Mouse (Mus musculus) left cerebral cortex, adult 9 months (tissue): Measurements from ENCODE around the gene Gba2.
"Not testable (repeated sequence)": the region's sequence is repeated elsewhere in the genome, so short reads cannot be mapped to it uniquely, and the experiment has no call there.

Experiments used
- DNase-seq, 2 experiments: peaks; one replicate each; pipeline ENCODE4 v3.0.0; 2022; ENCODE audit warnings: low spot score in 2 of 2

The Gba2 gene

DNA sequence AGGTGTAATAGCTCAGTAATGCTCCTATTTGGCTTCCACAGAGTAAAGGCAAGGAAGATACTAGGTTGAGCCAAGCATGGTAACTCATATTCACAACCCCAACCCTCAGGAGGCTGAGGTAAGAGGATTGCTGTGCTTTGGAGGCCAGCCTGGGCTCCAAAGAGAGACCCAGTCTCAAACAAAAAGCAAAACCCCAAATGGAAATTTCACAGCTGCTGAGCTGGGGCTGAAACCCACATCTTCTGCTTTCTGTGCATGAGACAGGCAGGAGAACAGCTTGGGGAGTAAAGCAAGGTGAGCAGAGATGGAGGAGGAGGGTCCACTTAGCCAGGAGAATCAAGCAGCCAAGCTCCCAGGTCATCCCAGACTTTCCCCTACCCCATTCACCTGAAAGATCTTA lies 24.8 kb downstream of the Gba2 start:
- no peak for DNase-seq

DNA sequence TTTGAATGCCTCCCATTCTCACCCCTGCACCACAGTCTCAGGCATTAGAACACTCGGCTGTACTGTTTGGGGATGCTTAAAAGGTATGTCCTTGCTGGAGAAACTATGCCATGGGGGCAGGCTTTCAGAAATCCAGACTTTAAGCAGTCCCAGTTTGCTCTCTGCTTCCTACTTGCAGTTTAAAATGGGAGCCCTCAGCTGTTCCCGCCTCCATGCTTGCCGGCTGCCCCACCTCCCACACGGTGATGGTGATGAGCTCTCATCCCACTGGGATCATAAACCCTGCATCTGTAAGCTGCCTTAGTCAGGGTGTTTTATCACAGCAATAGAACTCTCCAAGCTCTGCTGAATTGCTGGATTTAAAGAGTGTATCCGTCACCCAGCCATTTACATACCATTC lies 26.2 kb downstream of the Gba2 start:
- peak; percentile 68 to 72 for DNase-seq

DNA sequence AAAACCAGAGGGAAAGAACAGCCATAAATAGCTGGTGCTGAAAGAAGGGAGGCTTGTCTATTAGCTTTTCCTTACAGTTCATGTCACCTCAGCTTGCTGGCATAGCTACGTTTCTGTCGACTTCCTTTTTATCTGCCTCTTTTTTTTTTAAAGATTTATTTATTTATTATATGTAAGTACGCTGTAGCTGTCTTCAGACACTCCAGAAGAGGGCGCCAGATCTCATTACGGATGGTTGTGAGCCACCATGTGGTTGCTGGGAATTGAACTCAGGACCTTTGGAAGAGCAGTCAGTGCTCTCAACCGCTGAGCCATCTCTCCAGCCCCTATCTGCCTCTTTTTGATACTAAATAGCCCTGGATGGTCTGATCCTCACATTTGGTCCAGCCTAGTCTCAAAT lies 26.8 kb downstream of the Gba2 start:
- not testable (repeated sequence) for DNase-seq

DNA sequence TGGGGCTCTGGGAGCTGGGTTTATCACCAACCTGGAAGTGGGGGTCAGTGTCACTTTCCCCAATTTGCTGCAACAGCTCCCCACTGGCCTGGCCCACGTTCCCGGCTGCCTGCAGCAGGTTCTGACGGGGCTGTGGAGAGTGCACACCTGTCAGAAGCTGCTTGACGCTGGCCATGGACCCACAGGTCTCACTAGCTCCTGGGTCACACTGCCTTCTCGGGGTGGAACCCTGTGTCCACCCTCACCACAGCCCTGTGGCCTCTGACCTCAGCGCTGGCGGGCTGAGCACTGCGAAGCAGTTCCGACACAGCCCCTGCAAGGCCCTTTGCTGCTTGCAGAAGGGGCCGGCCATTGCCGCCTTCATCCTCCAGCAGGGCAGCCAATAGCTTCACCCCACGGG lies 29.6 kb downstream of the Gba2 start:
- no peak for DNase-seq

DNA sequence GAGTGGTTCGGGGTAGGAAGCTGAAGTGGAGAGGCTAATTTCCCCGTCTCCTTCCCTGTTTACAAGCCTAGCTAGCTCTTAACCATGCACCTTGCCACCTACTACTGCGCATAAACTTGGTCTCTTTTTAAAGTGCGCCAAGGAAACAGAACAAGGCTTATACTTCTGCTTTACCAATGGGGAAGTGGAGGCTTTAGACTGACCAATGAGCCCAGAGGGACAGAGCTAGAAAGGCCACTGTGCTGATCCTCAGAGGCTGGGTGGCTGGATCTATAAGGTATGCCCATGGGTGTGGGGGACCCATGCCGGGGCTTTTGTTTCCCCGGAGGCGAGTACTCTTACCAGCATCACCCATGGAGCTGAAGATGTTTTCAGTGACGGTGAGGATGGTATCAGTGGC lies 31.5 kb downstream of the Gba2 start:
- no peak for DNase-seq

DNA sequence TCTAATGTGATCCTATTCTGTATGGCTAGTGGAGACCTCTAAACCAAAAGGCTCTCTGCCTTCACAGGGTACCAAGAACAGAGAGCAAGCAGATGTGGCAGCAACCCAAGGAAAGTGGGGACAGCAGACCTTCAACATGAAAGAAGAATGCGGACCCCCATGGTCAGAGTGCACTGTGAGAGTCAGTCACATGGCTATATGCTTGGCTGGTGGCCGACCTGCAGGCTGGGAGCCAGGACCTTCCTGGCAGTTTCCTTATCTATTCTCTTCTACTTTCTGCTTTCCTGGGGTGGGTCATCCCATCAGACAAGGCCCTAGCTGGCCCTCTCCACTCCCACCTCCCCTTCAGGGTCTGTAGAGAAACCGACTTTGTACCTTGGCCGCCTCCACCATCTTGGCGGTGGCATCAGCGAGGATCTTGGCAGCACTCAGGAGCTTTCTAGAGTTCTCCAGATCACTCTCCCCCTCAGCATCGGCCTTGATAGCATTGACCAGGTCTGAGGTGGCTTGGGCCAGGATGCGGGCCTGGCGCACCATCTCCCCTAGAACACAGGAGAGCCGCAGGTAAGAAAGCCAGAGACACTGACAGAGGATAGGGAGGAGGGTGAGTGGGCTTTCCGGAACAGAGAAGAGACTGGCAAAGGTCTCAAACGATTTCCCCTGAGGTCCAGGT lies 32.2 kb downstream of the Gba2 start:
- no peak for DNase-seq

DNA sequence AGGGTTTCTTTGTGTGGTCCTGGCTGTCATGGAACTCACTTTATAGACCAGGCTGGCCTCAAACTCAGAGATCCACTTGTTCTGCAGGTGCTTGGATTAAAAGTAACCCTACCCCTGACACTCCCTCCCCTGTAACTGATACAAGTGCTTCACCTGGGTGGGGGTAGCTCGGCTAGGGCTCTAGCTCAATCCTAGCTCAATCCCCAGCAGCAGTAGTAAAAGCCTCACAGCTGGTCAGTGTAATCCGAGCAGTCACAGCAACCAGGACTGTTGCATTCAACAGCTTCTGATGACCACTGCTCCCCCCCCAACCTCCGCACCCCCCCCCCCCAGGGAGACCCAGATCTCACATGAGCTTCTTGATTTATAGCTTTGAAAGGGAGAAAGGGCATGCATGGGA lies 36.6 kb downstream of the Gba2 start:
- DNase-seq = no peak

DNA sequence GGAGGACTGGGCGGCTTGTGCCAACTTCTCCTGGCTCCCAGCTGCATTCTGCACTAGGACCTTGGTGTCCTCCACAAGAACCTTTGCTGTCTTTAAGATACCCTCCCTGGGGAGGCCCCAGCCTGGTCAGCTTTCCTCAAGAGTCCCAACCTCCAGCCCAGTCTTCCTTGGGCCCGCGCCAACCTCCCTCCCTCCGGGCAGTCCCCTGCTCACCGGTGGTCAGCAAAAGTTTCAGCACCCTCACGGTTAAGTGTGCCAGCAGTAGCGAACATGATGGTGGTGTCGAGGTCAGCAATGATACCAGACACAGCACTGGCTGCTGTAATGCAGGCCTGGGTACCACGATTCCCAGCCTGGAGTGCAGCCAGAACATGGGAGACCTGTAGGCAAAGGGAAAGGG lies 42.6 kb downstream of the Gba2 start:
- DNase-seq = no peak

DNA sequence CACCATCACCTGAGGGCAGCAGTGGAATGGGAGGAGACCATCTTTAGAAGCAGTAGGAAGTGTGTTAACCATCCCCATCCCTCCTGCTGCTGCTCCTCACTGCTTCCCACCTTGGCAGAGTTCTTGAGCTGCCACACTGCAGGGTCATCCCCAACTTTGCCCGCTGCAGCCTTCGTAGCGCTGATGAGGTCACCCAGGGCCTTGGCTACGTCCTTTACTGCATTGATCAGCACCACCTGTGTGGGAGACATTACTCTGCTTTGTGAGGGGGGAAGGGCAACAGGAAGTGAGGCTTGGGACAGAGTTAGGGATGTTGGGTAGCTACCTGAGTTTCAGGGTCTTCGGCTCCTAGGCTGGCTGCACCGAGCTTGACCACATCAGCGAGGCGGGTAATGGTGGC lies 43.0 kb downstream of the Gba2 start:
- DNase-seq = no peak

DNA sequence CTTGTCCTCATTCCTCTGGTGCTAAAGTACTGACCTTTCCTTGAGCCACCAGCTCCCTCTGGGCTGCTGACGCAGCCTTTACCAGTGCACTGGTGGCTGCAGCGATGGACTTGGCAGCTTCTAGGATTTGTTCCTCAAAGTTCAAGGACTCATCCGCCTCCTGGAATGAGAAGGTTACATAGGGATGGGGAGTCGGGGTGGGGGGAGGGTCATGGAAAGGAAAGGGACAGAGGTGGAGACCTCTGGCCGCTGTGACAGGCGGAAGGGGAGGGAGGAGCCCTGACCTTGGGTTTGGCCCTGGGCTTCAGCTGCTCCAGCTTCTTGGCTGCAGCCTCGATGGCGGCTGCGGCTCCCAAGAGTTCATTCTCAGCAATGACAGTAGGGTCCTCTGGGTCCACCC lies 45.4 kb downstream of the Gba2 start:
- no peak for DNase-seq

DNA sequence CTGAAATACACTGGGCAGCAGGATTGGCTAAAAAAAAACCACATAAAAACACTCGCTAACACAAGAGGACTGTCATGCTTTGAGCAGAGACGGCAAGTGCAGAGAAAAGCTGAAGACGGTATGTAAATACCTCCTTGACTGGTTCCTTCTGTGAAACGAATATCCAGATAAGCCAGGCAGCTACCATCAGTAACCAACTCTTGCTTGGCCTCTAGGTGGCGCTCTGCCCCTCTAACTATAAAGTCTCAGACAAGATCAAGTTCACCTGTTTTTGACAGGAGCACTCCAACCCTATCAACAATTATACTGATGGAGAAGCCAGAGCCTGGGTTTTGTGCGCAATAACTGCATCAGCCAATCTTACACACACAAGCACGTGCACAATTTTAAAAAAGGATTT lies 48.1 kb downstream of the Gba2 start:
- DNase-seq = peak in 1 of 2 experiments; percentile 83

DNA sequence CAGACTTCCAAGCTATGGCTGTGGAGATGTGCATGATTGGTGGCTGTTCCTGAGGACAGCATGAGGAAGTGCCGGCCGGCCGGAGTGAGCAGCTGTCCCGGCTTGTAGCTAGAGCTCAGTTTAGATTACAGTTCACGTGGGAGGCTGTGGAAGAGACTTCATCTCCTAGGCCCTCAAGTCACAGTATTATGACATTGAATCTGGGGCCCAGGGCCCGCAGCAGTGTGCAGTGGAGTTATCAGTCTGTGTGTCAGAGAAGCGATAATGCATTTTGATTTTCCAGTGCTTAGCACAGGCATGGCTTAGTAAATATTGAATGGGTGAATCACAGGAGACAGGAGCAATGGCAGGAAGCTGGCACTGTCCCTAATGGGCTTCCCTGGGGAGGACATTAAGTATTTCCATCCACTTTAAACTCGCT lies 48.6 kb downstream of the Gba2 start:
- no peak for DNase-seq

DNA sequence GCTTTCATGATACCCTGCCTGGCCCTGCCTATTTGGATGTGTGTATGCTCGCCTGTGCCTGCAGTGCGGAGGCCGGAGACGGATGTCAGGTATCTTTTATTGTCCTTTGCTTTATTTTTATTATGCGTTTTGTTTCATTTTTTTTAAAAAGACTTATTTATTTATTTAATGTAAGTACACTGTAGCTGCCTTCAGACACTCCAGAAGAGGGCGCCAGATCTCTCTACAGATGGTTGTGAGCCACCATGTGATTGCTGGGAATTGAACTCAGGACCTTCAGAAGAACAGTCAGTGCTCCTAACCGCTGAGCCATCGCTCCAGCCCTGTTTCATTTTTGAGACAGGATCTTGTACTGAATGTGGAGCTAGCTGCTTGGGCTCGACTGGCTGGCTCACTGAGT lies 50.2 kb downstream of the Gba2 start:
- no peak for DNase-seq

DNA sequence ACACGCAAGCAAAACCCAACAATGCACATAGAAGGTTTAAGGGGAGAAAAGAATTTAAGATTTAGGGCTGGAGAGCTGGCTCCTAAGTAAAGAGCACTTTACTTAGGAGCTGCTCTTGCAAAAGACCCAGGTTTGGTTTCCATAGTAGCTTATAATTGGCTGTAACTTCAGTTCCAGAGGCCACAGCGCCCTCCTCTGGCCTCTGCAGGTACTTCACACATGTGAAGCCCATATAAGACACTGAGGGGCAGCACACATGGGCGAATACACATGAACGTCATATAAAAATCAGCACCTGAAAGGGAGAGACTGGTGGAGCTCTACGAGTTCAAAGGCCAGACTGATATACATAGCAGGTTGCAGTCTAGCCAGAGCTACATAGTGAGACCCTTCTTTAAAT lies 50.8 kb downstream of the Gba2 start:
- no peak for DNase-seq

DNA sequence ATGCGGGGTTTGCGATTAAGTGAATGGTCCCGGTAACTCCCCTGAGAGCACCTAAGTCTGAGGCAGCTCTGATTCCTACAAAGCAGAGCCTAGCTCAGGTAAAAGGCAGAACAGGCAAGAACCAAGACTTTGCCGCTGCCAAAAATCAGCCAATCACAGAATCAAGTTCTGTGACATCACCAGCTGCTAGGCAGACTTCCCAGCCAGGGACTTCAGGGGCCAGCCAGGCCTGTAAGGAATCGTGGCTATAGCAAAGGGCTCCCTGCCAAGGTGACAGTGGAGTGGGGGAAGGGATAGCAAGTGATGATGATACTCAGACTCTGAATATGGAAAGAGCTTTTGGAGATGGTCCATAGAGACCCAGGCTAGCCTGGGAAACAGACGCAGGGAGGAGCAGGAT lies 58.7 kb downstream of the Gba2 start:
- DNase-seq = peak; percentile 61 to 88

DNA sequence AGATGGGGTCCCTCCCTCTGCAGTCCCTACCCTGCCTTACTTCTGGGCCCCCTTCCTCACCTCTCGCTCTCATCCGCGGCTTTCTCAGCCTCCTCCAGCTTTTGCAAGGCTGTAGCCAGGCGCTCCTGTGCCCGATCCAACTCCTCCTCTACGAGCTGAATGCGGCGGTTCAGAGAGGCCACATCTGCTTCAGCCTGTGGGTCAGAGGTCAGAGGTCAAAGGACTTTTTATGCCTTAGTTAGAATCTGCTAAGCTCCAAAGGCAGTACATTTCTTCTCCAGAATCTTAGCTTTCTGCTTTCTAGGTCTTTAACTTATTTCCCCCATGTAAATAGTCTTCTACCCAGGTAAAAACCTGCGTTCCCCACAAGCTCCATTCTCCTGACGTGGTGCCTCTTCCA lies 59.1 kb downstream of the Gba2 start:
- no peak for DNase-seq
